Mouse (Mus musculus) G1E (cell line): ENCODE results near the gene Mroh7. TPM values are rescaled to one million over a fixed set of nuclear protein-coding genes. Genes with fewer than 3 reads are reported as not detected.
"Not testable (repeated sequence)": the region's sequence is repeated elsewhere in the genome, so short reads cannot be mapped to it uniquely, and the experiment has no call there.

Experiments
- ATAC-seq: 2 replicates; pipeline ENCODE4 v1.8.0; 2016; ENCODE audit warnings: mild to moderate bottlenecking; ENCODE audit not compliant: insufficient number of reproducible peaks, poor library complexity, low FRiP score, severe bottlenecking; ENCODE audit errors: extremely low read depth
- DNase-seq: peaks from one replicate; pipeline ENCODE4 v3.0.0; 2012; ENCODE audit warnings: low spot score
- H3K27me3 ChIP-seq: 2 replicates; pipeline ENCODE4 v1.6.1; 2012; ENCODE audit warnings: mild to moderate bottlenecking, low read length, inconsistent platforms; ENCODE audit not compliant: insufficient read depth
- H3K36me3 ChIP-seq: replicated peaks from 2 replicates; pipeline ENCODE3; 2012; ENCODE audit warnings: mild to moderate bottlenecking, inconsistent platforms
- H3K4me1 ChIP-seq: 2 replicates; pipeline ENCODE4 v1.6.1; 2012; ENCODE audit warnings: low read depth, low read length, inconsistent platforms, mixed read lengths; ENCODE audit not compliant: insufficient read depth
- H3K4me3 ChIP-seq: 2 replicates; pipeline ENCODE4 v1.5.1; 2012; ENCODE audit warnings: low read depth, mild to moderate bottlenecking, inconsistent platforms, low read length, moderate library complexity, mixed read lengths
- H3K9me3 ChIP-seq: replicated peaks from 2 replicates; pipeline ENCODE4 v1.6.1; 2012; ENCODE audit warnings: inconsistent platforms
- CTCF ChIP-seq: IDR thresholded peaks from 2 replicates; pipeline ENCODE4 v1.5.1; 2012; ENCODE audit warnings: low read depth, low read length, inconsistent platforms, mixed read lengths
- GATA1 ChIP-seq: IDR thresholded peaks from 2 replicates; pipeline ENCODE4 v1.6.1; 2012; ENCODE audit warnings: borderline replicate concordance, low read length, inconsistent platforms, mixed read lengths
- GATA2 ChIP-seq: IDR thresholded peaks from 2 replicates; pipeline ENCODE4 v1.6.1; 2012; ENCODE audit warnings: low read depth, low read length, inconsistent platforms, borderline replicate concordance
- POLR2AphosphoS5 ChIP-seq: IDR thresholded peaks from 2 replicates; pipeline ENCODE4 v1.6.1; 2012; ENCODE audit warnings: low read depth, low read length, inconsistent platforms; ENCODE audit not compliant: insufficient replicate concordance
- TAL1 ChIP-seq: conservative IDR thresholded peaks from 2 replicates; pipeline ENCODE4 v1.6.1; 2012; ENCODE audit warnings: low read depth, low read length, inconsistent platforms, mixed read lengths
- polyA plus RNA-seq: library from polyadenylated mRNA; stranded (reverse); fragments of >175 nt; gene quantifications from 2 replicates; pipeline ENCODE4 v1.2.3, GENCODE M21; 2012
- total RNA-seq, 2 experiments: library from RNA; stranded (forward) in 1 of 2; stranded (reverse) in 1 of 2; fragments of 200-1000 nt in 1 of 2; fragments of >200 nt in 1 of 2; fragmentation: Nextera tagmentation in 1 of 2; gene quantifications; 2 replicates each; pipeline ENCODE4 v1.2.3; 2014 to 2017

Mroh7 gene
- total and polyA plus RNA-seq, 3 experiments: 0.11 TPM; not detected in 2

DNA sequence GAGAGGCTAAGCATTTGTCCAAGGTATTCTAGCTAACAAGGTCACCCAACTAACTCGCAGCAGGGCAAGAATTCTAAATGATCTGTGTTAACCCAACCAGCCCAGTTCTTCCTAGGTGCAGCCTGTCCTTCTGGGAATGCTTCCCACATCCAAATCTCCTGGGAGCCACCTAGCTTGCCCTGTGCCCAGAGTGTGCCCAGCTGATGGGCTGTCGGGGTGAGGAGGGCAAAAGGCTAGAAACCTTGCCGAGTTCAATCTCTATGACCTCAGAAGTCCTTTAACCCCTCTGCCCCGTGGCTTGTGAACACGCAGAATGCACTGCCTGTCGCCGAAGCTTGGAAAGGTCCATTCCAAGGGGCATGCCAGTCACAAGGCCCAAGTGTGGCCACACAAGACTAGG, 33.4 kb upstream of the Mroh7 start:
- H3K4me1 ChIP-seq: no peaks in the 10 kb centered on the region
- TF ChIP-seq CTCF (no peak), POLR2AphosphoS5 (no peak)
- H3K9me3 ChIP-seq: no peaks in the 10 kb centered on the region
- ATAC-seq: no peak
- no peaks in the 10 kb centered on the region for H3K36me3 ChIP-seq
- DNase-seq: no peak
- peaks cover 44% of the 10 kb centered on the region for H3K27me3 ChIP-seq
- no peak overlapping the region for H3K4me3 ChIP-seq

- H3K4me3 ChIP-seq: no peak overlapping the region
- TF ChIP-seq TAL1 (no peak), GATA1 (no peak), POLR2AphosphoS5 (no peak), GATA2 (no peak), CTCF (no peak)
- H3K27me3 ChIP-seq: peaks cover 41% of the 10 kb centered on the region
- no peaks in the 10 kb centered on the region for H3K4me1 ChIP-seq
- DNase-seq: no peak
- H3K36me3 ChIP-seq: no peaks in the 10 kb centered on the region
- H3K9me3 ChIP-seq: no peaks in the 10 kb centered on the region
- ATAC-seq: no peak
Observed at GRCm38 (mm10) chr4:106751726-106752125, 21.0 kb upstream of the Mroh7 start.

- Histone ChIP-seq H3K36me3 (no peaks in the 10 kb centered on the region), H3K4me3 (no peak overlapping the region), H3K4me1 (no peaks in the 10 kb centered on the region), H3K9me3 (no peaks in the 10 kb centered on the region), H3K27me3 (peaks cover 39% of the 10 kb centered on the region)
- TF ChIP-seq POLR2AphosphoS5 (no peak), CTCF (peak; percentile 32; the same call in 1 of the 2 replicates)
- DNase-seq: no peak
- ATAC-seq: no peak
Observed at GRCm38 (mm10) chr4:106749699-106750098, 19.0 kb upstream of the Mroh7 start.

GRCm38 (mm10) chr4:106747001-106747580, 16.4 kb upstream of the Mroh7 start:
- H3K27me3 ChIP-seq: peaks cover 46% of the 10 kb centered on the region
- H3K36me3 ChIP-seq: no peaks in the 10 kb centered on the region
- H3K9me3 ChIP-seq: no peaks in the 10 kb centered on the region
- DNase-seq (no peak), ATAC-seq (no peak)
- no peak overlapping the region for H3K4me3 ChIP-seq
- H3K4me1 ChIP-seq: no peaks in the 10 kb centered on the region
- TF ChIP-seq CTCF: no peak
- TF ChIP-seq POLR2AphosphoS5: no peak
- TF ChIP-seq GATA1: no peak
- TF ChIP-seq GATA2: no peak
- TF ChIP-seq TAL1: no peak

DNA sequence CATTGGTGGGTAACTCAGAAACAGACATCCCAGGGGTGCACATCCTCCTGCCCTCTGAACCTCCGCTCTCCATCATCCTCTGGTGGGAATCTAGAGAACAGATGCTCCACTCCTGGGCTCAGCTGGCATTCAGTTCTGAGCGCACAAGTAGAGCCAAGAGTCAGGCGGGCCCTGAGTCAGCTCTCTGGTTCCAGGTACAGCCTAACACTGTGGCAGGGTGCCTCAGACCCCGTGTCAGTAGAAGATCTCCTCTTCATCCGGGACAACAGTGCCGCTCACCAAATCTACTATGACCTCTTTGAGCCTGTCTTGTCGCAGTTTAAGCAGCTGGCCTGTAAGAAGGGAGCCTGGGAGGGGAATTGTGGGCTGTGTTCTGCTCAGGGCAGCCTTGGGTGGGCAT, 15.1 kb upstream of the Mroh7 start:
- no peaks in the 10 kb centered on the region for H3K36me3 ChIP-seq
- H3K4me3 ChIP-seq: no peak overlapping the region
- ATAC-seq (no peak), DNase-seq (no peak)
- TF ChIP-seq GATA1 (no peak), GATA2 (no peak), POLR2AphosphoS5 (no peak), CTCF (no peak), TAL1 (no peak)
- H3K4me1 ChIP-seq: no peaks in the 10 kb centered on the region
- H3K27me3 ChIP-seq: peaks cover 44% of the 10 kb centered on the region
- no peaks in the 10 kb centered on the region for H3K9me3 ChIP-seq

DNA sequence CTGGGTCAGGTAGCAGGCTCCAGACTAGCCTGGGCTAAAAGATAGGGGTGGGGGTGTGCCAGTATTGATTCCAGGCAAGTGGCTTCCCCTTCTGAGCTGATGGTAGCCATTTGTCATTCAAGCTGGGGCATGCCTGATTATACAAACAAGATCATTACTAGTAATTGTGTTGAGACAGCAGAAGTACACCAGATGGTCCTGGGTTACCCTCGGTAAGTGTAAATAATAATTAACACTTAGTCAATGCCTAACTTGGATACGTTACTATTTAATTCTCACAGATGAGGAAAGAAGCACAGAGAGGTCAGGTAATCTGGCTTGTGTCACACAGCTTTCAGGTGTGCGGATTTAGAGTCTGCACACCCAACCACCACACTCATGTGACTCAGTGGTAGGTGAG, 7.2 kb upstream of the Mroh7 start:
- ATAC-seq (no peak), DNase-seq (no peak)
- H3K27me3 ChIP-seq: peaks cover 24% of the 10 kb centered on the region
- no peaks in the 10 kb centered on the region for H3K4me1 ChIP-seq
- TF ChIP-seq GATA2: no peak
- no peak for TF ChIP-seq GATA1
- TF ChIP-seq TAL1: no peak
- no peak for TF ChIP-seq POLR2AphosphoS5
- TF ChIP-seq CTCF: no peak
- no peak overlapping the region for H3K4me3 ChIP-seq
- no peaks in the 10 kb centered on the region for H3K36me3 ChIP-seq
- no peaks in the 10 kb centered on the region for H3K9me3 ChIP-seq

DNA sequence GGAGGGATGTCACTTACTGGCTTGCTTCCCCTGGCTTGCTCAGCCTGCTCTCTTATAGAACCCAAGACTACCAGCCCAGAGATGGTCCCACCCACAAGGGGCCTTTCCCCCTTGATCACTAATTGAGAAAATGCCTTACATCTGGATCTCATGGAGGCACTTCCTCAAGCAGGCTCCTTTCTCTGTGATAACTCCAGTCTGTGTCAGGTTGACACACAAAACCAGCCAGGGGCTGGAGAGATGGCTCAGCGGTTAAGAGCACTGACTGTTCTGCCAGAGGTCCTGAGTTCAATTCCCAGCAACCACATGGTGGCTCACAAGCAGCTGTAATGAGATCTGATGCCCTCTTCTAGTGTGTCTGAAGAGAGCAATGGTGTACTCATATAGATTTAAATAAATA, 6.2 kb upstream of the Mroh7 start:
- not testable (repeated sequence) for ATAC-seq, DNase-seq, H3K4me1 ChIP-seq, H3K9me3 ChIP-seq, H3K36me3 ChIP-seq, H3K4me3 ChIP-seq
- H3K27me3 ChIP-seq: peaks cover 23% of the 10 kb centered on the region
